Mouse (Mus musculus) intestine, embryonic 15.5 days (tissue): ENCODE results near the gene Ctf2. TPM values are rescaled to one million over a fixed set of nuclear protein-coding genes. Genes with fewer than 3 reads are reported as not detected.
A peak's percentile ranks its signal among the peaks of the same experiment; 100 is the strongest.

Source experiments
- ATAC-seq: fragments of 200-750 bp; cut with Nextera tagmentation; 2 replicates; pipeline ENCODE4 v1.8.0; 2017; ENCODE audit warnings: moderate TSS enrichment, moderate library complexity
- H3K27ac ChIP-seq: fragments of 300-500 bp; sonication (generic); 2 replicates; pipeline ENCODE4 v1.5.1; 2015; ENCODE audit warnings: mild to moderate bottlenecking, inconsistent platforms
- H3K27me3 ChIP-seq: fragments of 300-500 bp; sonication (generic); replicated peaks from 2 replicates; pipeline ENCODE4 v1.6.1; 2015; ENCODE audit warnings: inconsistent platforms
- H3K36me3 ChIP-seq: fragments of 300-500 bp; sonication (generic); 2 replicates; pipeline ENCODE4 v1.6.1; 2015; ENCODE audit warnings: inconsistent platforms
- H3K4me1 ChIP-seq: fragments of 300-500 bp; sonication (generic); replicated peaks from 2 replicates; pipeline ENCODE4 v1.6.1; 2015; ENCODE audit warnings: inconsistent platforms
- H3K4me2 ChIP-seq: fragments of 300-500 bp; sonication (generic); replicated peaks from 2 replicates; pipeline ENCODE4 v1.6.1; 2015; ENCODE audit warnings: mild to moderate bottlenecking, inconsistent platforms
- H3K4me3 ChIP-seq: fragments of 300-500 bp; sonication (generic); replicated peaks from 2 replicates; pipeline ENCODE4 v1.5.1; 2015; ENCODE audit warnings: inconsistent platforms
- H3K9ac ChIP-seq: fragments of 300-500 bp; sonication (generic); 2 replicates; pipeline ENCODE4 v1.6.1; 2015; ENCODE audit warnings: inconsistent platforms
- H3K9me3 ChIP-seq: fragments of 300-500 bp; sonication (generic); 2 replicates; pipeline ENCODE4 v1.6.1; 2016; ENCODE audit warnings: inconsistent platforms
- whole genome bisulfite sequencing: fragments of 180-500 bp; shearing (Covaris S2); methylation state at CpG from one replicate; pipeline ENCODE4 v1.1.7; 2015; 5-methylcytosine and 5-hydroxymethylcytosine counted together
- polyA plus RNA-seq: library from polyadenylated mRNA; unstranded; fragments of >200 nt; fragmentation: Nextera tagmentation; extraction: Ambion mirVana; gene quantifications from 2 replicates; pipeline ENCODE4 v1.2.1, GENCODE M21; 2015

The Ctf2 gene
- polyA plus RNA-seq, 1 experiment from 2014 or later = 0.29 TPM

DNA sequence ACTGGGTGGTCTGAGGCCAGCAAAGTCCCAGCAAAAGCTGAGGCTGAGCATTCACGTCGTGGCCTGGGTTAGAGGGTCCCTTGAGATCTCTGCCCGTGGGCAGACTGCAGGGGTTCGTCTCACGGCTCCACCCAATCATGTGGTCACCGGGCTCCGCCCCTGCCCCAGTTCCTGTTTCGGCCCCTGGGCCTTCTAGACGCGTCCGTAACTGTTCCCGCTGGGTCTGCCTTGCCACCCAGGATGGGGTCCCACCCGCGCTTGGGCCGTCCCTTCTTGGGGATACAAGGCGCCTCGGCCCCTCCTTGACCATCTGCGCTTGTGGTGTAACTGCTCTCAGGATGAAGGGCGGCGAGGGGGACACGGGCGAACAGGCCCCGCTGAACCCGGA lies 37.7 kb upstream of the Ctf2 start, which contains the start of gene Orai3:
Gene Orai3, plus strand, starts transcription at position 165 of the 388 bp plus-strand sequence.
- H3K36me3 ChIP-seq = peaks cover 15% of the 10 kb centered on the region; the same call in 1 of the 2 replicates
- peaks cover 23% of the 10 kb centered on the region for H3K4me1 ChIP-seq
- no peaks in the 10 kb centered on the region for H3K9me3 ChIP-seq
- peak within 1 kb of the TSS; percentile 60 for H3K4me3 ChIP-seq
- peak within 1 kb of the TSS; percentile 89 for H3K9ac ChIP-seq
- under 1% methylated on average over 24 of the region's 24 CpGs for WGBS
- H3K4me2 ChIP-seq = peak within 1 kb of the TSS; percentile 89
- no peaks in the 10 kb centered on the region for H3K27me3 ChIP-seq
- ATAC-seq = peak; percentile 87
- peak within 1 kb of the TSS; percentile 91 for H3K27ac ChIP-seq

GRCm38 (mm10) chr7:127768997-127769593 lies 37.1 kb upstream of the Ctf2 start:
- whole genome bisulfite sequencing = under 1% methylated on average over 16 of the region's 16 CpGs
- H3K27ac ChIP-seq = peak overlapping the region; percentile 91
- peak overlapping the region; percentile 60 for H3K4me3 ChIP-seq
- peak overlapping the region; percentile 89 for H3K4me2 ChIP-seq
- H3K9me3 ChIP-seq = no peaks in the 10 kb centered on the region
- H3K4me1 ChIP-seq = peaks cover 23% of the 10 kb centered on the region
- peak; percentile 88 for ATAC-seq
- peak overlapping the region; percentile 89 for H3K9ac ChIP-seq
- H3K36me3 ChIP-seq = peaks cover 18% of the 10 kb centered on the region; the same call in 1 of the 2 replicates
- no peaks in the 10 kb centered on the region for H3K27me3 ChIP-seq

DNA sequence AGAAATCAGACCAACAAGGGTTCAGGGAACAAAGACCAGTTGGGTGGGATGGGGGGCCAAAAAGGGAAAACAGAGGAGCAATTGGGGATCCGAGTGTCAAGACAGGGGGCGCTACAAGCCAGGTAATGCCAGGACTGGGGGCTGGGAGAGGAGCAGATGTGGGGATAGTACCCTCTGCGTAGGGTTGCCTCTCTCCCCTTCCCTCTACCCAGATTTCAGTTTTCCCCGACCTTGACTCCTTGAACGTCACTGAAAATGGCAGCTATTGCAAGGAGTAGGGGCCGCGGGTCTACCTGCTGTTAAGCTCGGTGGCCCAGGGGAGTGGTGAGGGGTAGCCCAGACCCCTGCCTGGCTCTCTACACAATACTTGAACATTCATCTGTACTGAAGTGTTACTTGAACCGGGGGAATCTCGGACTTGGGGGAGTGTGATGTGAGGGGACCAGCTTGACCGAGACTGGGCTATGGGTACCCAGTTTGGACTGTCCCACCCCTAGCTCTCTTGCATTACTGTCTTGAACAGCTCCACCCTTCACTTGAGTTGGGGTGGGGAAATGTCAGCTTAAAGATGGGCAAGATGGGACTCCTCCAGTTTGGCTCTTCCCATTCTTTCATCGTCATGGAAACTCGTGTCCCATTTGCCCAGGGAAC lies 36.5 kb upstream of the Ctf2 start:
- Histone ChIP-seq H3K4me3 (no peak overlapping the region), H3K4me2 (no peak overlapping the region), H3K27ac (peak overlapping the region; percentile 44; the same call in 1 of the 2 replicates), H3K4me1 (peaks cover 19% of the 10 kb centered on the region), H3K9me3 (no peaks in the 10 kb centered on the region), H3K9ac (no peak overlapping the region), H3K27me3 (no peaks in the 10 kb centered on the region), H3K36me3 (peaks cover 18% of the 10 kb centered on the region; the same call in 1 of the 2 replicates)
- WGBS = 57% methylated on average over 13 of the region's 13 CpGs
- no peak for ATAC-seq

- H3K27me3 ChIP-seq = no peaks in the 10 kb centered on the region
- no peaks in the 10 kb centered on the region for H3K9me3 ChIP-seq
- peaks cover 18% of the 10 kb centered on the region; the same call in 1 of the 2 replicates for H3K36me3 ChIP-seq
- no peak overlapping the region for H3K4me3 ChIP-seq
- no peak overlapping the region for H3K4me2 ChIP-seq
- no peak overlapping the region for H3K9ac ChIP-seq
- no peak for ATAC-seq
- peaks cover 19% of the 10 kb centered on the region for H3K4me1 ChIP-seq
- H3K27ac ChIP-seq = no peak overlapping the region
- WGBS = 90% methylated on average over 19 of the region's 19 CpGs
Observed at GRCm38 (mm10) chr7:127767671-127768345, 35.8 kb upstream of the Ctf2 start.

DNA sequence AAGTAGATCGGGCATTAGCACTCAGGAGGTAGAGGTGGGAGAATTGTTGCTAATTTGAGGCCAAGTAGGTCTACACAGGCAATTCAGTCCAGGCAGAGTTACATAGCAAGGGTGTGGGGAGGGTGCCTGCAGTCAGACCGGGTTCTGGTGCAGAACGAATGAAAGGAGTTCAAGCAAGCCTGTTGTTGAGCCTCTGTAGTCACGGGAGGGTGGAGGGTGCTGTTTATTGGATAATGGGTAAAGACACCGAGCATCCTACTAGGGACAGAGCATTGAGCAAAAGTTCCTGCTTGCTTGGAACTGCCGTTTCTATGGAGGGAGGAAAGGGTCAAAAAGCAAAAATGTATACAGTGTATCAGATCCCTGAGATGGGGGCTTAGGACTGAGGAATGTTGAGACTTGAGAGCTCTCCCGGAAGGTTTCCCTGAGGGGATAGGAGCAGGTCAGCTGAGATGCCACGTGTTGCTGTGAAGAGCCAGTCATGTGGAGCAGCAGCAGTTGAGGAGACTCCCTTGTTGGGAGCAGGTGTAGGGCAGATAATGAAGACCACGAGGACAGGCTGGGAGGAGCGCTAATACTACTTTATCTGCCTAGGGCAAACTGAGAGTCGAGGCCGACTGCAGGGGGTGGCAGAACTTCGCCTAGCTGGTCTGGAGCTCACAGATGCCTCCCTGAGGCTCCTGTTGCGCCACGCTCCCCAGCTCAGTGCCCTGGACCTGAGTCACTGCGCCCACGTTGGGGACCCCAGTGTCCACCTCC lies 35.1 kb upstream of the Ctf2 start:
- Histone ChIP-seq H3K9me3 (no peaks in the 10 kb centered on the region), H3K4me2 (no peak overlapping the region), H3K4me3 (no peak overlapping the region), H3K27me3 (no peaks in the 10 kb centered on the region), H3K4me1 (peaks cover 19% of the 10 kb centered on the region), H3K36me3 (peaks cover 22% of the 10 kb centered on the region; the same call in 1 of the 2 replicates), H3K9ac (no peak overlapping the region), H3K27ac (no peak overlapping the region)
- WGBS = 78% methylated on average over 17 of the region's 17 CpGs
- ATAC-seq = no peak; the same call in 1 of the 2 replicates

DNA sequence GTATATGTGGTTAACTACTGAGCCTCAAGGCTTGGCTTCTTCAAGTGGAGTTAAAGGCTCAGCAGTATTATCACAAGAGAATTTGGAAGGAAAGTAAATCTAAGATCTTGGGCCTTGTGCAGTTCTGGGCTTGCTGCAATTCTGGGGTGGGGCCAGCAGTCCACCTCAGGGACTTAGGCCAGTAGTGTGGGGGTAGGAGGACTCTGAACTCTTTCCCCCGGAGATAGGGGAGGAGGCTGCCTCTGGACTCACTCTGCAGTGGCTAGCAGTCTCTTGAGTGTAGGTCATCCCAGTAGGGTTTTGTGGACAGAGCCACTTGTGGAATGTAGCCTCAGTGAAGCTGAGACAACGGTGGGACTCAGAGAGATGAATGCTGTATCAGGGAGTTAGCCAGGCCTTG lies 33.8 kb upstream of the Ctf2 start:
- 88% methylated on average over 2 of the region's 2 CpGs for WGBS
- peaks cover 15% of the 10 kb centered on the region for H3K4me1 ChIP-seq
- H3K27me3 ChIP-seq = no peaks in the 10 kb centered on the region
- peaks cover 22% of the 10 kb centered on the region; the same call in 1 of the 2 replicates for H3K36me3 ChIP-seq
- no peak overlapping the region for H3K4me3 ChIP-seq
- H3K9me3 ChIP-seq = no peaks in the 10 kb centered on the region
- no peak for ATAC-seq
- H3K4me2 ChIP-seq = no peak overlapping the region
- no peak overlapping the region for H3K9ac ChIP-seq
- H3K27ac ChIP-seq = no peak overlapping the region

- peaks cover 22% of the 10 kb centered on the region; the same call in 1 of the 2 replicates for H3K36me3 ChIP-seq
- H3K4me1 ChIP-seq = peaks cover 12% of the 10 kb centered on the region
- WGBS = 90% methylated on average over 4 of the region's 4 CpGs
Observed at GRCm38 (mm10) chr7:127763642-127764041, 31.7 kb upstream of the Ctf2 start.

DNA sequence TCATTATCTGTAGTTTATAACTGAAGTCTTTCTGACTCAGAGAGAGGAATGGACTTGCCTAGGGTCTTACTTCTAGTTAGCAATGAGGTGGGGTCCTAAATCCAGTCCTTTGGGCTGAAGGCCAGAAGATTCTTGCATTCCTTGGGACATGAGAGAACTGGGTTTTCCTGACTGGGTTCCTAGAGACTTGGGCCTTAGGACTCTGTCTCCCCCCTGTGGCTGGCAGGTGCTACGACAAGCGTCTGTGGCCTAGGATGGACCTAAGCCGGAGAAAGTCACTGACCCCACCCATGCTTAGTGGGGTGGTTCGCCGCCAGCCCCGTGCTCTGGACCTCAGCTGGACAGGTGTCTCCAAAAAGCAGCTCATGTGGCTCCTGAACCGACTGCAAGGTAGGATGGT lies 29.1 kb upstream of the Ctf2 start:
- Histone ChIP-seq H3K4me3 (no peak overlapping the region), H3K9me3 (no peaks in the 10 kb centered on the region), H3K36me3 (peaks cover 23% of the 10 kb centered on the region; the same call in 1 of the 2 replicates), H3K27ac (0 out of 2 replicates have a peak overlapping the region, but pooled peaks have one; percentile 18), H3K4me2 (no peak overlapping the region), H3K9ac (no peak overlapping the region), H3K27me3 (no peaks in the 10 kb centered on the region), H3K4me1 (peaks cover 8% of the 10 kb centered on the region)
- 29% methylated on average over 7 of the region's 7 CpGs for WGBS
- ATAC-seq = peak; percentile 73

More at GRCm38 (mm10) chr7:127763642-127764041, 31.7 kb upstream of the Ctf2 start:
- ATAC-seq = no peak
- no peaks in the 10 kb centered on the region for H3K27me3 ChIP-seq
- H3K4me2 ChIP-seq = no peak overlapping the region
- H3K27ac ChIP-seq = no peak overlapping the region
- H3K9ac ChIP-seq = no peak overlapping the region
- no peaks in the 10 kb centered on the region for H3K9me3 ChIP-seq
- H3K4me3 ChIP-seq = no peak overlapping the region

GRCm38 (mm10) chr7:127760478-127760877 lies 28.5 kb upstream of the Ctf2 start:
- 50% methylated on average over 3 of the region's 3 CpGs for WGBS
- Histone ChIP-seq H3K27ac (0 out of 2 replicates have a peak overlapping the region, but pooled peaks have one; percentile 18), H3K27me3 (no peaks in the 10 kb centered on the region), H3K4me3 (no peak overlapping the region), H3K4me2 (no peak overlapping the region), H3K36me3 (peaks cover 17% of the 10 kb centered on the region; the same call in 1 of the 2 replicates), H3K9ac (no peak overlapping the region), H3K9me3 (no peaks in the 10 kb centered on the region), H3K4me1 (peaks cover 8% of the 10 kb centered on the region)
- ATAC-seq = peak; percentile 52

GRCm38 (mm10) chr7:127759716-127760115 lies 27.8 kb upstream of the Ctf2 start:
- Histone ChIP-seq H3K27ac (0 out of 2 replicates have a peak overlapping the region, but pooled peaks have one; percentile 19), H3K36me3 (peaks cover 15% of the 10 kb centered on the region; the same call in 1 of the 2 replicates), H3K9ac (no peak overlapping the region), H3K4me1 (peaks cover 8% of the 10 kb centered on the region), H3K9me3 (no peaks in the 10 kb centered on the region), H3K4me3 (no peak overlapping the region), H3K27me3 (no peaks in the 10 kb centered on the region), H3K4me2 (no peak overlapping the region)
- no peak for ATAC-seq
- 42% methylated on average over 6 of the region's 6 CpGs for WGBS

DNA sequence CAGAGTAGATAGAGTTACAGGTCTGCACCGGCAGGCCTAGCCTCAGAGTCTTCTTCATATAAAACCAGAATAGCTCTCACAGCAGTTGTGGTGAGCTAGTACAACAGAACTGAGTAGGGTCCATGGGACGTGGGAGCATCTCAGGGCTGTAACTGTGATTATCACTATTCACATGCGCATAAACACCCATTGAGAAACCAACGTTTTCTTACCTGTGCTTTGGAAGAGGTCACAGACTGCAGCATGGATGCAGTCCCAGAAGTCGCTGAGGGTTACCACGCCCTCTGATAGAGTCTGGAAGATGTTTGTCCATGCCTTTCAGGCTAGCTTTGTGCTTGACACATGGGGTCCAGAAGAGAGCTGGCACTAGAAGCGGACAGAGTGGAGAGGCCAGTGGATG lies 21.8 kb upstream of the Ctf2 start:
- Histone ChIP-seq H3K27me3 (no peaks in the 10 kb centered on the region), H3K4me1 (no peaks in the 10 kb centered on the region), H3K9me3 (no peaks in the 10 kb centered on the region), H3K9ac (no peak overlapping the region), H3K27ac (no peak overlapping the region), H3K4me2 (no peak overlapping the region), H3K36me3 (peaks cover 53% of the 10 kb centered on the region), H3K4me3 (no peak overlapping the region)
- ATAC-seq = no peak
- 79% methylated on average over 7 of the region's 7 CpGs for WGBS
